Mouse (Mus musculus): Measurements from ENCODE around the gene Fgfr2. TPM values are rescaled to one million over a fixed set of nuclear protein-coding genes. Genes with fewer than 3 reads are reported as not detected.

Fgfr2 gene
- polyA plus RNA-seq, 1 experiment: 59.9 TPM

DNA sequence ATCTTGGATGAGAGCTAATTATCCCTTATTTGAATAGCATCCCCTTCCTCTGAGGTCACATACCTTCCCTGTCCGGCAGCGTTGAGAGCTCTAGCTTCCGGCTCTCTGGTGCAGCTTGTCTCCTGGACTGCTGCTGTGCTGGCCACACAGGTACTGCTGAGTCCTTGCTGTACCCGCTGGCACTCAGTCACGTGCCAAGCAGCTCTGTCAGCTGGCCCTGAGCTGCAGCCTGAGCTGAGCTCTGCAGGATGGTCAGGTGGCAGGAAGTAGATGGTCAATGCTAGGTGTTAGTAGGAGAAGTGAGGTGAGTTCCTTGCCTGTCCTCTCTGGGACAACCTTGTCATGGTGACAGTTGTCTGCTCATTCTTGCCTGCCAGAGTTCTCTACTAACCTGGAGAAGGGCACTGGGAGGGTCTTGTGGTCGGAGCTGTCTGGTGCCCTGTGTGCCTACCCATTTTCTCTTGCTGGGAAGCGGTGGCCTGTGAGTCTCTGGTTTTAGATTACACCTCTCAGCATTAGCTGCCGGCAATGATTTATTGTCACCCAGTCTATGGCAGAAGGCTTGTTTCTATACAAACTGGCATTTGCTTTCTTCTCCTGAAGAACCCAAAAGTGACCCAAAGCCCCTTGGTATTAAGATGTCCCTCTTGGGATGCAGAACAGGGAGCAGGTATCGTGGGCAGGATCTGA lies 2402.4 kb downstream of the Fgfr2 start:
- no peaks in the 10 kb centered on the region for H3K4me1 ChIP-seq (ENCODE audit: control insufficient read depth, insufficient read depth, low read length)
- no peak overlapping the region for H3K4me3 ChIP-seq (ENCODE audit: insufficient read depth, low read length)
- TF ChIP-seq POLR2A (IDR thresholded peaks at IDR 0.05; ENCODE audit: low read depth, low read length) (no peak), CTCF (IDR thresholded peaks at IDR 0.05; ENCODE audit: borderline replicate concordance, insufficient read depth, low read length) (no peak)
- H3K27ac ChIP-seq (ENCODE audit: insufficient read depth, low read length): no peak overlapping the region

DNA sequence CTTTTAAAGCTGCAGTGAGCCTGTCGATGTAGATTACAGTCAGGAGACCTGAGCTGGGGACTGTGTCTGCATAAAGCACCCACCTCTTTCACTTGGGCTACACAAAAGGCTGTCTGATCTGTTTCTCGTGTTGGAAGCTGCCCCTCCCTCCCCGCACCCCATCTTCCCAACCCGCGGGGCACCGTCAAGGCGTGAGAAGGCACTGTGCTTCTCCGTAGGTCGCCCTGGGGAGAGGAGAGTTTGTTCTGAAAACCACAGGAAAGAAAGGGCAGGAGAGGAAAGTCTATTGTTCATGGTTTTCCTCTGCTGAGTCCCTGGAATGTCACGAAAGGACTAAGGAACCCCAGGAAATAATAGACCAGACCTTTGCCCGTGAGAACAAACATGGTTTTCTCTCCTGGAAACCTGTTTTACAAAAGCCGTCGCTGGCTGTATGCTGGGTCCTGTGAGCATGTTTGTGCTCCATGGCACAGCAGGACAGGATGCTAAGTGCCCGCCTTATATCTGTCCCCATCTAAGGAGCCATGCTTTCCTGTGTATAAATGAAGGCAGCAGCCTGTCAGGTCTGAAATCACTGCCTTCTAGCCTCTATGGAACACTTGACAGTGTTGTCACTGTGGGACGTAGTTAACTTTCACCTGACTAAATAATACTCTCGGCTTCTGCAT lies 2403.1 kb downstream of the Fgfr2 start:
- Histone ChIP-seq H3K4me1 (ENCODE audit: control insufficient read depth, insufficient read depth, low read length) (no peaks in the 10 kb centered on the region), H3K4me3 (ENCODE audit: insufficient read depth, low read length) (no peak overlapping the region), H3K27ac (ENCODE audit: insufficient read depth, low read length) (no peak overlapping the region)
- TF ChIP-seq CTCF (IDR thresholded peaks at IDR 0.05; ENCODE audit: borderline replicate concordance, insufficient read depth, low read length): no peak
- no peak for TF ChIP-seq POLR2A (IDR thresholded peaks at IDR 0.05; ENCODE audit: low read depth, low read length)

DNA sequence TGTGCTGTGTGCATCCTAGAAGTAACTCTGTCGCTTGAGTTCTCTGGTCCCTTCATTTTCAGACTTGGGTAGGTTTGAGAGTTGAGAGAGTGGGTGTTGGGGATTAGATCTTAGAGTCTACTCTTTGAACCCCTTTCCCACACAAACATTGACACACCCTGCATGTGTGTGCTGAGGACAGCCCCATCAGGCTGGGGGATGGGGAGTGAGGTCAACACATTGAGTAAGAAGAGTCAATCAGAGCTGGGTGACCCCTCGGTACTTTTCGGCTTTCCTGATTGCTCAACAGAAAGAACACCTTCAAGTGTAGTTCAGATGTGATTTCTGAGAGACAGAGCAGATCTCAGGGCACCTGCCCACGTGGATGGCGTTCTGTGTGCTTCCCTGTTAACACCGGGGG lies 2406.2 kb downstream of the Fgfr2 start:
- TF ChIP-seq CTCF (IDR thresholded peaks at IDR 0.05; ENCODE audit: borderline replicate concordance, insufficient read depth, low read length) (no peak), POLR2A (IDR thresholded peaks at IDR 0.05; ENCODE audit: low read depth, low read length) (no peak)
- Histone ChIP-seq H3K4me1 (ENCODE audit: control insufficient read depth, insufficient read depth, low read length) (no peaks in the 10 kb centered on the region), H3K27ac (ENCODE audit: insufficient read depth, low read length) (no peak overlapping the region), H3K4me3 (ENCODE audit: insufficient read depth, low read length) (no peak overlapping the region)

DNA sequence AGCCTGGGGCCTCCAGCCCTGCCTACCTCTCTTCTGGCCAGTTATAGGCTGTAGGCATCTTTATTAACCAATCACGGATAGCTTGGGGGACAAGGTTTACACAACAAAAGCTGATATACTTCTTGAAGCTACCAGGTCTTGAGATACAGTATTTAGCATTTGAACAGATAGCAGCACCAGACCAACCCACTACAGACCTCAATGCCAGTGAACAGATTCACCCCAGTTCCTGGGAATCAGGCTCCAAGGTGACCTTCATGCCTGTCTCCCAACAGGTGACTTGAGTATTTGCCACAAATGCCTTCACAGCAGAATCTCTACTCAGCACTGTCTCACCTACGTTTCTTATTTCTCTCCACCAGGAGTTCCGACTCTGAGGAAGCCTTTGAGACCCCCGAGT lies 2406.8 kb downstream of the Fgfr2 start:
- H3K4me1 ChIP-seq (ENCODE audit: control insufficient read depth, insufficient read depth, low read length): no peaks in the 10 kb centered on the region
- H3K4me3 ChIP-seq (ENCODE audit: insufficient read depth, low read length): no peak overlapping the region
- no peak overlapping the region for H3K27ac ChIP-seq (ENCODE audit: insufficient read depth, low read length)
- TF ChIP-seq CTCF (IDR thresholded peaks at IDR 0.05; ENCODE audit: borderline replicate concordance, insufficient read depth, low read length) (no peak), POLR2A (IDR thresholded peaks at IDR 0.05; ENCODE audit: low read depth, low read length) (no peak)

DNA sequence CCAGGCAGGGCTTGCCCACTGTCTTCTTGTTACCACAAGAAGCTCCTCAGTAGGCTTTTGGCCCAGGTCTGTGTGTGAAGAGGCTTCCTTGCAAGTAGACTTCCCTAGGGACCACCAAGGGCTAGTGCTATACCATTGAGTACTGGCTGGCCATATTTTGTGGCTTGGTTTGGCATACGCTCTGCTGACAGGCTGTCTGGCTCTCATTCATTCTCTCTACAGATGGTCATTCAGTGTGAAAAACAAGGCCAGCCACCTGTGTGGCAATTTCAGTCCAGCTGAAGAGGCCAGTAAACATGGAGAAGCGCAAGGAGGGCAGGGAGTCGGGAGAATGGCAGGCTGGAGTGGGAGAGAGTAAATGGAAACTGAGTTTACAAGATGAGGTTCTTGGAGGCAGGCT lies 2407.7 kb downstream of the Fgfr2 start:
- no peak overlapping the region for H3K4me3 ChIP-seq (ENCODE audit: insufficient read depth, low read length)
- TF ChIP-seq POLR2A (IDR thresholded peaks at IDR 0.05; ENCODE audit: low read depth, low read length) (no peak), CTCF (IDR thresholded peaks at IDR 0.05; ENCODE audit: borderline replicate concordance, insufficient read depth, low read length) (no peak)
- H3K27ac ChIP-seq (ENCODE audit: insufficient read depth, low read length): no peak overlapping the region
- no peaks in the 10 kb centered on the region for H3K4me1 ChIP-seq (ENCODE audit: control insufficient read depth, insufficient read depth, low read length)

DNA sequence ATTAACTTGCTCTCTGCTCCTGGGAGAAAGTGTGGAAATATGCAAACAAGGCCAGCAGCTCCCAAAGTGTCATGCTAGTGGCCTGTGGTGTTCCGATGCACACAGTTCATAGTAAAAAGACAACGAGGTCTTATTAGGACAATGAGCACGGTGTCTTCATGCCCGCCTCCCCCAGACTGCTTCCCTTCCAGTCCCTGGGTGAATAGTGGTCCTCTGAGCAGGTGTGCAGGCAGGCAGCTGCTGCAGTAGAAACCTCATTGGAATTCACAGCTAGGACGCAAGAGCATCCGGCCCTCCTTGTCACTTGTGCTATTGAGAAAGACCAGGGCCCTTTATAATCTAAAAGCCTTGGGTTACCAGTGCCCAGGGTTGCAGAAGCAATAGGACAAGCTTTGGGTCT lies 2409.8 kb downstream of the Fgfr2 start:
- TF ChIP-seq CTCF (IDR thresholded peaks at IDR 0.05; ENCODE audit: borderline replicate concordance, insufficient read depth, low read length) (no peak), POLR2A (IDR thresholded peaks at IDR 0.05; ENCODE audit: low read depth, low read length) (no peak)

DNA sequence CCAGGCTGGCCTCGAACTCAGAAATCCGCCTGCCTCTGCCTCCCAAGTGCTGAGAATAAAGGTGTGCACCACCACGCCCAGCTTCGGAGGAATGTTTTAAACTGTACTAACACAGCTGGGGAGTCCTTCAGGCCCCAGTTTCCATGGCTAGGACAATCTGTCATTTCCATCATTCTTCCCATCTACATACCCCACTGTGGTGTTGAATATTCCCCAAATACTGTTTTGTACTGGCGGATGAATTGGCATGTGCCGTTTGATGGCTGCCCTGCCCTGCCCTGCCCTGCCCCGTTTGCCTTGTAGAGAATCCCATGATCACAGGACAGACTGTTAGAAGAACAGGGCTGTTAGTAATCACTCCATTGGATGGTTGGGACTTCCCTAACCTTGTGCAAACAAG lies 2411.3 kb downstream of the Fgfr2 start:
- TF ChIP-seq POLR2A (IDR thresholded peaks at IDR 0.05; ENCODE audit: low read depth, low read length) (no peak), CTCF (IDR thresholded peaks at IDR 0.05; ENCODE audit: borderline replicate concordance, insufficient read depth, low read length) (no peak)
- H3K4me1 ChIP-seq (ENCODE audit: control insufficient read depth, insufficient read depth, low read length): peaks cover 8% of the 10 kb centered on the region
- H3K27ac ChIP-seq (ENCODE audit: insufficient read depth, low read length): no peak overlapping the region
- no peak overlapping the region for H3K4me3 ChIP-seq (ENCODE audit: insufficient read depth, low read length)

More for the DNA sequence above, 2409.8 kb downstream of the Fgfr2 start:
- H3K27ac ChIP-seq (ENCODE audit: insufficient read depth, low read length): no peak overlapping the region
- H3K4me3 ChIP-seq (ENCODE audit: insufficient read depth, low read length): no peak overlapping the region
- H3K4me1 ChIP-seq (ENCODE audit: control insufficient read depth, insufficient read depth, low read length): peaks cover 8% of the 10 kb centered on the region

DNA sequence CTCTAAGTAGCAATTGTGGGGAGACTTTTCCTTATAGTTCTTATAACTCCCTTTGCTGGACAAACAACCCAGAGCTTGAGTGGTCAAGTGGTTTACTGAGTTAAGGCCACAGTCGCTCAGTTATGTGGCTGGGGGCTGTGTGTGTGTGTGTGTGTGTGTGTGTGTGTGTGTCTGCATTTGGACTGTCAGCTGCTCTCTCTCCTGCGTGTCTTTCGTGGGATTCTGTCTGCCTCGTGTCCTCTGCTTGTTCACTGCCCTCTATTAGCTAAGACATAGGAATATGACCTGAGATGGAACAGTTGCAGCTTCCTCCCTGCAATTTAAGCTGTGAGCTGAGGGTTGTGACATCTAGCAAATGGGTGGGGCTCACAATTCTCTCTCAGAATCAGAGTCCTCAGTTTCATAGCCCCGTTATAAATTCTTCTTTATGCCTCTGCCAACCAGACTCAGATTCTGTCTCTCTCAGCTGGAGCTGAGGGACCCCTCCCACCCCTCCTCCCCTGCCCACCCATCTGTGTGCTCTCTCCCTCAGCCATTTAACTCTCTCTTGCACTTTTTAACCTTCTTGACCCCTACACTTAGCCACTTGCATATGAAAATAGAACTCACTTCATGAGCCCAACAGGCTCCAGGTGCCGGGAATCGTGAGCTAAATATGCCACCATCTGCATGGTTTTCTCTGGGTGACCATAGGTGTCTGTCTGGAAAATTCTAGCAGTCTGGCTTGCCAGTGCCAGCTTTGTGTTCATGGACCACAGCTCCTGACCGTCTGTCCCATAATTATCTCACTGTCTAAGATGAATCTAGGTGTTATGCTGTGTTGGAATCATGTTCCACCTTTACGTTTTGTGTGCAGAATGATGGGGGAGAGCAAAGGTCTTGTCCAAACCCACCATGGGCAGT lies 2413.5 kb downstream of the Fgfr2 start:
- Histone ChIP-seq H3K4me3 (ENCODE audit: insufficient read depth, low read length) (no peak overlapping the region), H3K27ac (ENCODE audit: insufficient read depth, low read length) (no peak overlapping the region), H3K4me1 (ENCODE audit: control insufficient read depth, insufficient read depth, low read length) (peaks cover 8% of the 10 kb centered on the region)
- TF ChIP-seq CTCF (IDR thresholded peaks at IDR 0.05; ENCODE audit: borderline replicate concordance, insufficient read depth, low read length): no peak

DNA sequence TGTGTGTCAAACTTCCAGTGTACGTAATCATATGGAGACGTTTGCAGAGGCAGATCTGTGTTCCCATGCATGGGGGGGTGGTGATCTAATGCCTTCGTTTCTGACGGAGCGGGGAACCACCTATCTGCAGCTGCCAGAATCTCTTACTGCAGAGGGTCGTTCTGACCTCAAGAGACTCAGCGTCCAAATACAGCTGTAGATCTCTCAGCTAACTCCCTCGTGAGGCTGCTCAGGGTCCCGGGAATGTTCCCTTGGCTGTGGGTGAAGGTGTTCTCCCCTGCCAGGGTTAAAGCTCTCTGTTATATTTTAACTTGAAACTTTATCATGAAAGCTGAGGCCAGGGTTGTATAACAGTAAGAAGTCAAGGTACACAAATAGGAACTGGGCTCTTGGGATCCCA lies 2414.2 kb downstream of the Fgfr2 start:
- peaks cover 8% of the 10 kb centered on the region for H3K4me1 ChIP-seq (ENCODE audit: control insufficient read depth, insufficient read depth, low read length)
- no peak overlapping the region for H3K4me3 ChIP-seq (ENCODE audit: insufficient read depth, low read length)
- TF ChIP-seq CTCF (IDR thresholded peaks at IDR 0.05; ENCODE audit: borderline replicate concordance, insufficient read depth, low read length) (no peak), POLR2A (IDR thresholded peaks at IDR 0.05; ENCODE audit: low read depth, low read length) (no peak)
- H3K27ac ChIP-seq (ENCODE audit: insufficient read depth, low read length): no peak overlapping the region
